Mouse (Mus musculus) urinary bladder, postnatal 36 days (tissue): ENCODE measurements around the gene Gm5414.

Experiments used
- DNase-seq, 2 experiments: peaks; one replicate each; pipeline ENCODE4 v3.0.0; 2022; ENCODE audit warnings: low spot score in 2 of 2, mixed read lengths in 1 of 2

The Gm5414 gene

GRCm38 (mm10) chr15:101627884-101628283, at the start of gene Gm5414:
Gene Gm5414 (minus strand): TSS chr15:101628188.
- no peak for DNase-seq

GRCm38 (mm10) chr15:101675978-101676377, 48.0 kb upstream of the Gm5414 start:
- no peak for DNase-seq

GRCm38 (mm10) chr15:101652736-101653265, 24.8 kb upstream of the Gm5414 start:
- DNase-seq, result no peak

- no peak for DNase-seq
Measured at GRCm38 (mm10) chr15:101647280-101647679, 19.3 kb upstream of the Gm5414 start, which contains the start of gene Gm5478. Gene Gm5478 (minus strand): TSS chr15:101647380.

- DNase-seq, result no peak
Measured at GRCm38 (mm10) chr15:101599123-101599522, 28.9 kb downstream of the Gm5414 start.

- no peak for DNase-seq
Measured at GRCm38 (mm10) chr15:101588216-101588615, 39.8 kb downstream of the Gm5414 start.

- no peak for DNase-seq
Measured at GRCm38 (mm10) chr15:101584456-101584855, 43.5 kb downstream of the Gm5414 start.

- no peak for DNase-seq
Measured at GRCm38 (mm10) chr15:101583211-101583965, 44.6 kb downstream of the Gm5414 start.

GRCm38 (mm10) chr15:101581701-101582100, 46.3 kb downstream of the Gm5414 start:
- DNase-seq, result no peak

GRCm38 (mm10) chr15:101575506-101575905, 52.5 kb downstream of the Gm5414 start:
- DNase-seq, result no peak
